Mouse (Mus musculus): ENCODE data around the gene Myom1. TPM values are rescaled to one million over a fixed set of nuclear protein-coding genes. Genes with fewer than 3 reads are reported as not detected.

The Myom1 gene
- polyA plus RNA-seq, 1 experiment from 2014 or later = 3.0 TPM

DNA sequence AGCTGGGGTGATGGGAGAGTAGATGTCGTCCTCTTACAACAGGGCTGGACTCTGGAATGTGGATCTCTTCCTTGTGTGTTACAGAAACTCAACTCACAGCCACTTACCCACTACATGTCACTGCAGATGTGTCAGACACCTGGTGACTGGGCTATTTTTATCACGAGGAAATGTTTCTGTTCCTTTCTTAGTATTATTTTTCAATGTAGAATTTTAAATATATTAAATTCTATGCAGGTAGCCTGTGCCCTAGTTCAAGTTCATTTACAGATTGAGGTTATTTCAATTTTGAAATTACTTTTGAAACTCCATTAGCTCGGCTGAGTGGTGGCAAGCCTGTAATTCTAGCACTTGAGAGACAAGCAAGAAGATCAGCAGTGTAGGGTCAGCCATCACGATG, 88.6 kb downstream of the Myom1 start:
- H3K4me1 ChIP-seq (replicated peaks; ENCODE audit: insufficient read depth, low read length) = no peaks in the 10 kb centered on the region
- H3K36me3 ChIP-seq (ENCODE audit: insufficient read depth, low read length) = no peaks in the 10 kb centered on the region
- DNase-seq (ENCODE audit: low spot score) (no peak), ATAC-seq (replicated peaks; ENCODE audit: low FRiP score, low read depth) (no peak)
- H3K27me3 ChIP-seq (ENCODE audit: insufficient read depth, low read length) = no peaks in the 10 kb centered on the region
- WGBS = 74% methylated on average over 4 of the region's 4 CpGs
- no peak overlapping the region for H3K9ac ChIP-seq (ENCODE audit: low read depth, low read length)
- no peak for TF ChIP-seq CTCF (IDR thresholded peaks at IDR 0.05; ENCODE audit: low read depth)
- H3K27ac ChIP-seq = no peak overlapping the region
- H3K4me3 ChIP-seq (replicated peaks; ENCODE audit: low read depth, low read length) = no peak overlapping the region
- no peak overlapping the region for H3K4me2 ChIP-seq (ENCODE audit: low read length)
- no peaks in the 10 kb centered on the region for H3K9me3 ChIP-seq (replicated peaks; ENCODE audit: low read length)

DNA sequence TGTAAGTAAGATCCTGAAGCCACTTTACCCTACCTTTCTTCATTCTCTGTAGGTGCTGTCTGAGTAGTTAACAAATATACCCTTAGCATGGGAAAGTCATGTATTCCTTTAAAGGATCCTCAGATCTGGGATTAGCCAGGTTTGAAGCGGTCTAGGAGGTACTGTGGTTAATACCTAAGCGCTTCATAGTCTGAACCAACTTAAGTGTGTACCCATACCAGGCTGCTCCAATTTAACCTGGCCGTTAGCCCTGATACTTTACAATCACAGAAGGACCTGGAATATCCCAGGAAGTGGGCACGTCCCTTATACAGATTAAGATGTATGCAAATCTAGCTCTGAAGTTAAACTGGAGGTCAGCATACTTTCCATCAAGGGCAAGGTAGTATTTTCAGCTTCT, 89.9 kb downstream of the Myom1 start:
- H3K9ac ChIP-seq (ENCODE audit: low read depth, low read length) = no peak overlapping the region
- no peak for DNase-seq (ENCODE audit: low spot score)
- no peaks in the 10 kb centered on the region for H3K4me1 ChIP-seq (replicated peaks; ENCODE audit: insufficient read depth, low read length)
- TF ChIP-seq CTCF (IDR thresholded peaks at IDR 0.05; ENCODE audit: low read depth) = no peak
- H3K27me3 ChIP-seq (ENCODE audit: insufficient read depth, low read length) = no peaks in the 10 kb centered on the region
- no peak overlapping the region for H3K4me2 ChIP-seq (ENCODE audit: low read length)
- no peaks in the 10 kb centered on the region for H3K36me3 ChIP-seq (ENCODE audit: insufficient read depth, low read length)
- H3K9me3 ChIP-seq (replicated peaks; ENCODE audit: low read length) = no peaks in the 10 kb centered on the region
- WGBS = 87% methylated on average over 4 of the region's 4 CpGs
- no peak for ATAC-seq (replicated peaks; ENCODE audit: low FRiP score, low read depth)
- H3K4me3 ChIP-seq (replicated peaks; ENCODE audit: low read depth, low read length) = no peak overlapping the region
- H3K27ac ChIP-seq = no peak overlapping the region

GRCm38 (mm10) chr17:71093793-71094192, 91.4 kb downstream of the Myom1 start:
- H3K4me1 ChIP-seq (replicated peaks; ENCODE audit: insufficient read depth, low read length) = no peaks in the 10 kb centered on the region
- H3K4me2 ChIP-seq (ENCODE audit: low read length) = no peak overlapping the region
- H3K27me3 ChIP-seq (ENCODE audit: insufficient read depth, low read length) = no peaks in the 10 kb centered on the region
- no peaks in the 10 kb centered on the region for H3K9me3 ChIP-seq (replicated peaks; ENCODE audit: low read length)
- H3K9ac ChIP-seq (ENCODE audit: low read depth, low read length) = no peak overlapping the region
- no peak overlapping the region for H3K4me3 ChIP-seq (replicated peaks; ENCODE audit: low read depth, low read length)
- 57% methylated on average over 5 of the region's 5 CpGs for WGBS
- DNase-seq (ENCODE audit: low spot score) (no peak), ATAC-seq (replicated peaks; ENCODE audit: low FRiP score, low read depth) (no peak)
- no peaks in the 10 kb centered on the region for H3K36me3 ChIP-seq (ENCODE audit: insufficient read depth, low read length)
- H3K27ac ChIP-seq = no peak overlapping the region
- TF ChIP-seq CTCF (IDR thresholded peaks at IDR 0.05; ENCODE audit: low read depth) = no peak

DNA sequence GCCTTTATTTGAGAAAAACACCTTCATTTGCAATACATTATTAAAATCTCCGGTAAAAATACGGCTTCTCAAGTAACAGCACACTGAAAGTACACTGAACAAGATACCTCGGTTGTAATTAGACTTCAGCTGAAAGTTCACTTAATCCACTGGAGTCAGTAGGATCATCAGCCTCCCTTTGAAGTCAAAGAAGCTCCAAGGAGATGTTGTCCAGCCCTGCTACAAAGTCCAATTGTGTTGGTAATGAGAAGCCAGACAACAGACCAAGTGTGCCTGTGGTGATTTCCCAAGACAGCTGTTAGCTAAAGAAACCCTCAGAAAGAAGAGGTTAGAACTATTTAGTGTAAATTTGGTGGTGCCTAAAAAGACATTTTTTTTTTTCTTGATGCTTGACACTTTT, 92.0 kb downstream of the Myom1 start:
- Histone ChIP-seq H3K4me2 (ENCODE audit: low read length) (no peak overlapping the region), H3K4me1 (replicated peaks; ENCODE audit: insufficient read depth, low read length) (no peaks in the 10 kb centered on the region), H3K27me3 (ENCODE audit: insufficient read depth, low read length) (no peaks in the 10 kb centered on the region), H3K36me3 (ENCODE audit: insufficient read depth, low read length) (no peaks in the 10 kb centered on the region), H3K27ac (peak overlapping the region; percentile 47; the same call in 1 of the 2 replicates), H3K4me3 (replicated peaks; ENCODE audit: low read depth, low read length) (no peak overlapping the region), H3K9me3 (replicated peaks; ENCODE audit: low read length) (no peaks in the 10 kb centered on the region), H3K9ac (ENCODE audit: low read depth, low read length) (no peak overlapping the region)
- no peak for DNase-seq (ENCODE audit: low spot score)
- 34% methylated on average over 3 of the region's 3 CpGs for WGBS
- TF ChIP-seq CTCF (IDR thresholded peaks at IDR 0.05; ENCODE audit: low read depth) = no peak
- peak; percentile 78; the same call in 1 of the 2 replicates for ATAC-seq (replicated peaks; ENCODE audit: low FRiP score, low read depth)

DNA sequence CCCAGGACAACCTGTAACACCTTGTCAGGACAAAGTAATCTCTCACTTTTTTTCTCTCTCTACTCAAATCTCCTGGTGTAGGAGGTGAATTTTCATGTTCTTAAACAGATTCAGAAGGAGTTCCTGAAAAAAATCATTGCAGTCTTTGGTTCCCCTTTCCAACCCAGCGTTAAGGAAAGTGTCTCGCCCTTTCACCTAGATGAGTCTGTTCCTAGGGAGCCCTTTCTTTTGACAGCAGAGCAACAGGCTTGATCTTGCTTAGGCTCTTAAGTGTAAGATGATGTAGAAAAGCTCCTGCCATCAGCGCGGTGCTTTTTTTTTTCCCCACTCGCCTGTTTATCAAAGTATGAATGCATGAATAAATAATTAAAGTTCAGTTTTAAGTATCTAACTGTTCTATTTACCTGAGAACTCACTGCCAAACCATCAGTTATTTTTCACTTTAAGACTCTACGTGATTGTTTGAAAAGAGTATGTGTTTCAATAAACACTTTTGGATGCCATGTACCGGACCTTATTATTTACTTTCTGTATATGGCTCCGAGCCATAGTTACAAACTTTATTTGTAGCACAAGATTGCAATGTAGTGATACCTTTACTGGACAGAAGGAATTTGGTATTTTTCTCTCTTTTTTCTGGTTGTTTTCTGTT, 94.2 kb downstream of the Myom1 start:
- 85% methylated on average over 8 of the region's 8 CpGs for WGBS
- ATAC-seq (replicated peaks; ENCODE audit: low FRiP score, low read depth) (no peak), DNase-seq (ENCODE audit: low spot score) (no peak)

GRCm38 (mm10) chr17:71097209-71097597, 94.8 kb downstream of the Myom1 start:
- Histone ChIP-seq H3K4me1 (replicated peaks; ENCODE audit: insufficient read depth, low read length) (no peaks in the 10 kb centered on the region), H3K9ac (ENCODE audit: low read depth, low read length) (no peak overlapping the region), H3K4me2 (ENCODE audit: low read length) (no peak overlapping the region), H3K4me3 (replicated peaks; ENCODE audit: low read depth, low read length) (no peak overlapping the region), H3K36me3 (ENCODE audit: insufficient read depth, low read length) (no peaks in the 10 kb centered on the region), H3K27ac (no peak overlapping the region), H3K27me3 (ENCODE audit: insufficient read depth, low read length) (no peaks in the 10 kb centered on the region), H3K9me3 (replicated peaks; ENCODE audit: low read length) (no peaks in the 10 kb centered on the region)
- no peak for TF ChIP-seq CTCF (IDR thresholded peaks at IDR 0.05; ENCODE audit: low read depth)
- peak; percentile 53; the same call in 1 of the 2 replicates for ATAC-seq (replicated peaks; ENCODE audit: low FRiP score, low read depth)
- WGBS = 72% methylated on average over 6 of the region's 6 CpGs
- no peak for DNase-seq (ENCODE audit: low spot score)

More for the DNA sequence above, 94.2 kb downstream of the Myom1 start:
- Histone ChIP-seq H3K27me3 (ENCODE audit: insufficient read depth, low read length) (no peaks in the 10 kb centered on the region), H3K4me1 (replicated peaks; ENCODE audit: insufficient read depth, low read length) (no peaks in the 10 kb centered on the region), H3K36me3 (ENCODE audit: insufficient read depth, low read length) (no peaks in the 10 kb centered on the region), H3K9me3 (replicated peaks; ENCODE audit: low read length) (no peaks in the 10 kb centered on the region), H3K4me2 (ENCODE audit: low read length) (no peak overlapping the region), H3K4me3 (replicated peaks; ENCODE audit: low read depth, low read length) (no peak overlapping the region), H3K9ac (ENCODE audit: low read depth, low read length) (no peak overlapping the region), H3K27ac (no peak overlapping the region)
- no peak for TF ChIP-seq CTCF (IDR thresholded peaks at IDR 0.05; ENCODE audit: low read depth)

- Histone ChIP-seq H3K9ac (ENCODE audit: low read depth, low read length) (no peak overlapping the region), H3K4me1 (replicated peaks; ENCODE audit: insufficient read depth, low read length) (peaks cover 3% of the 10 kb centered on the region; the same call in 1 of the 2 replicates), H3K9me3 (replicated peaks; ENCODE audit: low read length) (no peaks in the 10 kb centered on the region), H3K4me2 (ENCODE audit: low read length) (no peak overlapping the region), H3K27ac (no peak overlapping the region), H3K27me3 (ENCODE audit: insufficient read depth, low read length) (no peaks in the 10 kb centered on the region), H3K36me3 (ENCODE audit: insufficient read depth, low read length) (no peaks in the 10 kb centered on the region), H3K4me3 (replicated peaks; ENCODE audit: low read depth, low read length) (no peak overlapping the region)
- no peak for TF ChIP-seq CTCF (IDR thresholded peaks at IDR 0.05; ENCODE audit: low read depth)
- DNase-seq (ENCODE audit: low spot score) (no peak), ATAC-seq (replicated peaks; ENCODE audit: low FRiP score, low read depth) (no peak)
- 88% methylated on average over 3 of the region's 3 CpGs for WGBS
These were observed 96.2 kb downstream of the Myom1 start for GRCm38 (mm10) chr17:71098606-71099005.

Measured in kidney, postnatal 0 days (tissue).